Mouse (Mus musculus): ENCODE data around the gene H2afx. TPM values are rescaled to one million over a fixed set of nuclear protein-coding genes. Genes with fewer than 3 reads are reported as not detected.
A peak's percentile ranks its signal among the peaks of the same experiment; 100 is the strongest.
"Not testable (repeated sequence)": the region's sequence is repeated elsewhere in the genome, so short reads cannot be mapped to it uniquely, and the experiment has no call there.

The H2afx gene
- total RNA-seq, 2 experiments from 2014 or later, result 41.3 to 47.7 TPM

- no peak for DNase-seq
These were observed 3.1 kb downstream of the H2afx start for GRCm38 (mm10) chr9:44337436-44338169.

- no peak for DNase-seq
These were observed 4.1 kb downstream of the H2afx start for GRCm38 (mm10) chr9:44338574-44338973.

- DNase-seq, result no peak
These were observed 7.0 kb downstream of the H2afx start for GRCm38 (mm10) chr9:44341487-44341886.

- DNase-seq, result no peak
These were observed 7.7 kb downstream of the H2afx start for GRCm38 (mm10) chr9:44342173-44342572.

GRCm38 (mm10) chr9:44342605-44343004 lies 8.1 kb downstream of the H2afx start:
- no peak for DNase-seq

GRCm38 (mm10) chr9:44343290-44343689 lies 8.8 kb downstream of the H2afx start:
- DNase-seq, result peak; percentile 42 to 51

GRCm38 (mm10) chr9:44343781-44344421 lies 9.4 kb downstream of the H2afx start, which contains the start of gene Hmbs:
TSS of gene Hmbs (minus strand) at chr9:44344228.
- DNase-seq, result peak; percentile 95

- no peak for DNase-seq
These were observed 11.3 kb downstream of the H2afx start for GRCm38 (mm10) chr9:44345570-44346433.

GRCm38 (mm10) chr9:44347166-44347565 lies 12.7 kb downstream of the H2afx start:
- DNase-seq, result no peak

- no peak for DNase-seq
These were observed 13.1 kb downstream of the H2afx start for GRCm38 (mm10) chr9:44347621-44348020.

- no peak for DNase-seq
These were observed 14.1 kb downstream of the H2afx start for GRCm38 (mm10) chr9:44348546-44348945.

- DNase-seq, result no peak
These were observed 16.9 kb downstream of the H2afx start for GRCm38 (mm10) chr9:44351396-44351795.

GRCm38 (mm10) chr9:44352337-44352736 lies 17.8 kb downstream of the H2afx start:
- no peak for DNase-seq

GRCm38 (mm10) chr9:44353142-44353541 lies 18.6 kb downstream of the H2afx start:
- DNase-seq, result peak; percentile 39 to 59

- DNase-seq, result peak in 1 of 2 experiments; percentile 56
These were observed 22.7 kb downstream of the H2afx start for GRCm38 (mm10) chr9:44357207-44357606.

- peak; percentile 95 to 96 for DNase-seq
These were observed 26.9 kb downstream of the H2afx start, which contains the start of gene Vps11 for GRCm38 (mm10) chr9:44361190-44361917. TSS of gene Vps11 (minus strand) at chr9:44361670.

GRCm38 (mm10) chr9:44361931-44362330 lies 27.4 kb downstream of the H2afx start:
- not testable (repeated sequence) for DNase-seq

- peak; percentile 50 to 57 for DNase-seq
These were observed 30.0 kb downstream of the H2afx start for GRCm38 (mm10) chr9:44364480-44364879.

- DNase-seq, result no peak
These were observed 38.9 kb downstream of the H2afx start for GRCm38 (mm10) chr9:44373386-44373785.

GRCm38 (mm10) chr9:44376141-44376540 lies 41.6 kb downstream of the H2afx start:
- DNase-seq, result peak in 1 of 2 experiments; percentile 36

GRCm38 (mm10) chr9:44377335-44377734 lies 42.8 kb downstream of the H2afx start:
- DNase-seq, result not testable (repeated sequence)
